In the genomic region with DNA sequence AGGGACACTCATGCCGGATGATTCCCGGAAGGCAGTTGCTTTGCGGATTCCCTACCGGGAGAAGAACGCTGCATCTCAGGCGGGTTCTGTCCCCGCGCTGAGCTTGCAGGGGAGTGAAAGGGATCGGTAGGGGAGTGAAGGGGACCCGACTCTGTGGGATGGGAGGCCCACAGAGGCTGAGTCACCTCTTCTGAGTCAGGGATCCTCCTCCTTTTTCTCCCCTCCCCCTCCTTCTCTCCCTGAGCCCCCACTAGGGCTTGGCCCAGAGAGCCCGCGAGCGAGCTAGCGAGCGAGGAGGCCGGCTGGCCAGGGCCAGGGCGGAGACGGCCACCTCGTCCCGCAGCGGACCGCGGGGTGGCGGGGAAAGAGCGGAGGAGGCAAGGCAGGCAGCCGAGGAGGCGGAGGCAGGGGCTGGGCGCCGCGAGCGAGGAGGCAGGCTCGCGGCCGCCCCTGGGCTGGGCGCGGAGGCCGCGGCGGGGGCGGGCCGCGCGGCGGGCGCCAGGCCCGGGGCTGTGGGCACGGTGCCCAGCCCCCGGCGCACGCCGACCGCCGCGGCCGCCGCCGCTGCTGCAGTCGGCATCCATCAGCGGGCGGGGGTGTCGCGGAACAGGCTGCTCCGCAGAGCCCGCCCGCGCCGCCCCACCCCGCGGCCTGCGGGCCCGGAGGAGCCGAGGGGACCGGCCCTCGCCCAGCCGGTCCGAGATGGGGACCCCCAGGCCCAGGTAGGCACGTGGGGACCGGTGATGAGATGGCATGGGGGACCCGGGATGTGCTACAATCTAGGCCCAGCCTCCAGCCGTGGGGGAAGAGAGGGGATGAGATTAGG, we compare ENCODE assay signal across 8 mouse cellular contexts. TPM values are rescaled to one million over a fixed set of nuclear protein-coding genes. Genes with fewer than 3 reads are reported as not detected.
DNase-seq lines count a peak whose midpoint lies in the region; ATAC-seq and TF ChIP-seq lines count a peak whose summit lies in the region.

No protein-coding gene starts in this region.

- TF ChIP-seq EP300 in liver, embryonic 14.5 days (IDR thresholded peaks at IDR 0.05; ENCODE audit: low read depth), result no peak

- peak; percentile 79 for ATAC-seq in embryonic facial prominence, embryonic 14.5 days (ENCODE audit: low read depth)
- peak; percentile 75 for ATAC-seq in heart, embryonic 16.5 days (replicated peaks; ENCODE audit: extremely low read depth, insufficient read depth, low FRiP score)
- peak; percentile 72 for ATAC-seq in liver, embryonic 14.5 days (ENCODE audit: insufficient read depth)

- peaks cover 26% of the 10 kb centered on the region for H3K4me1 ChIP-seq in embryonic facial prominence, embryonic 14.5 days (ENCODE audit: control insufficient read depth, insufficient read depth, low read length)
- peaks cover 26% of the 10 kb centered on the region for H3K4me1 ChIP-seq in heart, embryonic 16.5 days (ENCODE audit: control insufficient read depth, insufficient read depth, low read length)
- H3K4me1 ChIP-seq in liver, embryonic 14.5 days (replicated peaks; ENCODE audit: control insufficient read depth in 2 of 2, insufficient read depth in 2 of 2, low read length in 1 of 2), result peaks cover 0 to 14% of the 10 kb centered on the region in 2 experiments; a peak in 3 of 4 replicates
- H3K4me1 ChIP-seq in thymus, adult 2 months (replicated peaks; ENCODE audit: control insufficient read depth, insufficient read depth, low read length), result 0 out of 2 replicates have a peak, but pooled peaks cover 7% of the 10 kb centered on the region

- peak overlapping the region; percentile 69 for H3K27ac ChIP-seq in embryonic facial prominence, embryonic 14.5 days (replicated peaks; ENCODE audit: low read depth, low read length)
- H3K27ac ChIP-seq in heart, embryonic 16.5 days (ENCODE audit: low read length), result peak overlapping the region; percentile 82
- H3K27ac ChIP-seq in liver, embryonic 14.5 days, result no peak overlapping the region
- H3K27ac ChIP-seq in thymus, adult 2 months (ENCODE audit: control insufficient read depth, insufficient read depth, low read length), result no peak overlapping the region

- peak overlapping the region; percentile 88 for H3K4me2 ChIP-seq in embryonic facial prominence, embryonic 14.5 days (ENCODE audit: low read depth, low read length)
- peak overlapping the region; percentile 95 for H3K4me2 ChIP-seq in heart, embryonic 16.5 days (ENCODE audit: low read depth, low read length)
- peak overlapping the region; percentile 61 for H3K4me2 ChIP-seq in liver, embryonic 14.5 days (ENCODE audit: low read depth)

- H3K4me3 ChIP-seq in embryonic facial prominence, embryonic 14.5 days (ENCODE audit: low read depth, low read length), result peak overlapping the region; percentile 68
- H3K4me3 ChIP-seq in heart, embryonic 16.5 days (ENCODE audit: low read length), result peak overlapping the region; percentile 77
- H3K4me3 ChIP-seq in liver, embryonic 14.5 days (ENCODE audit: insufficient read depth in 1 of 2, low read depth in 2 of 2, low read length in 2 of 2), result peak overlapping the region; percentile 51 to 62
- H3K4me3 ChIP-seq in thymus, adult 2 months (ENCODE audit: control insufficient read depth, insufficient read depth, low read length), result peak overlapping the region; percentile 36

- peak overlapping the region; percentile 82 for H3K9ac ChIP-seq in embryonic facial prominence, embryonic 14.5 days (ENCODE audit: low read depth, low read length)
- H3K9ac ChIP-seq in heart, embryonic 16.5 days (ENCODE audit: low read length), result peak overlapping the region; percentile 88
- peak overlapping the region; percentile 45 for H3K9ac ChIP-seq in liver, embryonic 14.5 days (replicated peaks)

- no peaks in the 10 kb centered on the region for H3K27me3 ChIP-seq in embryonic facial prominence, embryonic 14.5 days (replicated peaks; ENCODE audit: control insufficient read depth, insufficient read depth, low read length)
- peaks cover 4% of the 10 kb centered on the region for H3K27me3 ChIP-seq in heart, embryonic 16.5 days (ENCODE audit: control insufficient read depth, insufficient read depth, low read length)
- peaks cover 37% of the 10 kb centered on the region for H3K27me3 ChIP-seq in liver, embryonic 14.5 days (ENCODE audit: control insufficient read depth, insufficient read depth, low read length)
- H3K27me3 ChIP-seq in thymus, adult 2 months (ENCODE audit: control insufficient read depth, insufficient read depth, low read length), result peaks cover 9% of the 10 kb centered on the region

- no peak for TF ChIP-seq POLR2A in thymus, adult 2 months (IDR thresholded peaks at IDR 0.05; ENCODE audit: control insufficient read depth, extremely low read depth, insufficient read depth, low read length, poor library complexity)

- 1% methylated on average over 42 of the region's 80 CpGs for WGBS in embryonic facial prominence, embryonic 14.5 days
- 0% methylated on average over 53 of the region's 80 CpGs for WGBS in heart, embryonic 16.5 days
- 2% methylated on average over 65 of the region's 80 CpGs for WGBS in liver, embryonic 14.5 days (ENCODE audit: insufficient replicate concordance)
- WGBS in thymus, adult 2 months, result 4% methylated on average over 80 of the region's 80 CpGs

- TF ChIP-seq CTCF in liver, embryonic 14.5 days (IDR thresholded peaks at IDR 0.05; ENCODE audit: low read depth), result no peak
- TF ChIP-seq CTCF in thymus, adult 2 months (IDR thresholded peaks at IDR 0.05; ENCODE audit: borderline replicate concordance, control insufficient read depth, extremely low read depth, insufficient read depth, low read length, poor library complexity), result no peak

- H3K36me3 ChIP-seq in embryonic facial prominence, embryonic 14.5 days (ENCODE audit: control insufficient read depth, insufficient read depth, low read length), result no peaks in the 10 kb centered on the region
- H3K36me3 ChIP-seq in heart, embryonic 16.5 days (ENCODE audit: control insufficient read depth, insufficient read depth), result no peaks in the 10 kb centered on the region
- no peaks in the 10 kb centered on the region for H3K36me3 ChIP-seq in liver, embryonic 14.5 days (replicated peaks; ENCODE audit: control insufficient read depth, insufficient read depth, low read depth)
- H3K36me3 ChIP-seq in thymus, adult 2 months (ENCODE audit: control insufficient read depth, insufficient read depth, low read length), result no peaks in the 10 kb centered on the region

- DNase-seq in CD4-positive helper T cell, adult 2 months (ENCODE audit: low read depth, low spot score), result peak; percentile 40
- DNase-seq in adrenal gland, postnatal 4 days (ENCODE audit: low spot score in 2 of 2), result peak; percentile 30 to 46
- peak; percentile 83 for DNase-seq in embryonic facial prominence, embryonic 14.5 days (ENCODE audit: low spot score)
- DNase-seq in kidney, postnatal 14 days, result peak; percentile 77
- no peak for DNase-seq in liver, embryonic 14.5 days (ENCODE audit: low read depth in 3 of 3, low spot score in 3 of 3)
- DNase-seq in natural killer cell, adult 2 months (ENCODE audit: low spot score in 2 of 2), result peak; percentile 12 to 13
- peak; percentile 15 for DNase-seq in thymus, adult 2 months

- no peaks in the 10 kb centered on the region for H3K9me3 ChIP-seq in embryonic facial prominence, embryonic 14.5 days (ENCODE audit: control insufficient read depth, low read length)
- no peaks in the 10 kb centered on the region; the same call in 1 of the 2 replicates for H3K9me3 ChIP-seq in heart, embryonic 16.5 days (replicated peaks; ENCODE audit: control insufficient read depth, low read length)
- no peaks in the 10 kb centered on the region for H3K9me3 ChIP-seq in liver, embryonic 14.5 days (ENCODE audit: control insufficient read depth, low read length)

RNA-seq across cellular contexts. Expression of a gene that starts 54.8 kb away (rescaled TPM):
- 10 to 100 TPM; 54.3 to 56.1 TPM for total RNA-seq in adrenal gland, postnatal 4 days (2021)
- polyA plus RNA-seq in embryonic facial prominence, embryonic 14.5 days (2014; fragmentation: Nextera tagmentation; extraction: Ambion mirVana), result 4.0 and 4.7 TPM in 2 replicates
- 0.76 and 0.94 TPM in 2 replicates for polyA plus RNA-seq in heart, embryonic 16.5 days (2015; fragmentation: Nextera tagmentation; extraction: Ambion mirVana)
- polyA plus RNA-seq in liver, embryonic 14.5 days (2012; rRNA removed), result 2.5 and 2.7 TPM in 2 replicates
- polyA plus RNA-seq in liver, embryonic 14.5 days (2014; fragmentation: Nextera tagmentation; extraction: Ambion mirVana), result 0.46 and 0.58 TPM in 2 replicates
- polyA plus RNA-seq in thymus, adult 2 months (2012; rRNA removed), result 3.7 and 4.9 TPM in 2 replicates

Comparison
In these comparisons a context has a peak if more than half of its experiments do, and no peak if none do; other contexts are left out.
1. DNase-seq: peak in CD4-positive helper T cell, adult 2 months (single experiment), adrenal gland, postnatal 4 days (2 of 2), embryonic facial prominence, embryonic 14.5 days (single experiment), kidney, postnatal 14 days (single experiment), natural killer cell, adult 2 months (2 of 2) and thymus, adult 2 months (single experiment); none in liver, embryonic 14.5 days (0 of 3).
2. H3K27ac ChIP-seq: peak in embryonic facial prominence, embryonic 14.5 days (single experiment) and heart, embryonic 16.5 days (single experiment); none in liver, embryonic 14.5 days (single experiment) and thymus, adult 2 months (single experiment).
3. Peak in every context shown above with its lines, with median percentiles within 50 percentile points of each other: ATAC-seq, H3K4me2 ChIP-seq, H3K4me3 ChIP-seq and H3K9ac ChIP-seq.